Mouse (Mus musculus): ENCODE measurements around the gene Gm28729.
A peak's percentile ranks its signal among the peaks of the same experiment; 100 is the strongest.
"Not testable (repeated sequence)": the region's sequence is repeated elsewhere in the genome, so short reads cannot be mapped to it uniquely, and the experiment has no call there.

The Gm28729 gene

GRCm38 (mm10) chr9:96521574-96521973 lies 3.5 kb downstream of the Gm28729 start:
- DNase-seq (ENCODE audit: low spot score in 2 of 2): not testable (repeated sequence)

GRCm38 (mm10) chr9:96517429-96517828 lies 7.6 kb downstream of the Gm28729 start:
- DNase-seq (ENCODE audit: low spot score in 2 of 2): no peak

- DNase-seq (ENCODE audit: low spot score in 2 of 2): no peak
These were observed 8.3 kb downstream of the Gm28729 start for GRCm38 (mm10) chr9:96516806-96517205.

- DNase-seq (ENCODE audit: low spot score in 2 of 2): no peak
These were observed 9.3 kb downstream of the Gm28729 start for GRCm38 (mm10) chr9:96515737-96516136.

DNA sequence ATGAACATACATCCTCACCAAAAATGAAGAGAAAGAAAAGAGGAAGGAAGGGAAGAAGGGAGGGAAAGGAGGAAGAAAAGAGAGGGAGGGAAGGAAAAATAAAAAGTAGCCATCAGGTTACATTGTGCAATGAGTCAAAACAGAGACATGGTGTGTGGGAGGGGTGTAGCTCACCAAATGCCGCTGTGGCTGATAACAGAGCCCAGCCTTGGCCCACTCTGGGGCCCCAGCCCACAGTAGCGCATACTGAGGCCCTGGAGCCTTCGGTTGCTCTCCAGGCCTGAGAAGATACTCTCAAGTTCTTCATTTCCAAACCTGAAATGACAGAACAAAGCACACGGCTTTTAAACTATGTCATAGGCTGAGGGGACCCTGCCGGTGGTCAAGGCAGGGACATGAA lies 10.8 kb downstream of the Gm28729 start:
- DNase-seq (ENCODE audit: low spot score in 2 of 2): no peak

GRCm38 (mm10) chr9:96506011-96506498 lies 19.0 kb downstream of the Gm28729 start:
- no peak for DNase-seq (ENCODE audit: low spot score in 2 of 2)

GRCm38 (mm10) chr9:96505156-96505555 lies 19.9 kb downstream of the Gm28729 start:
- no peak for DNase-seq (ENCODE audit: low spot score in 2 of 2)

GRCm38 (mm10) chr9:96504116-96504895 lies 20.8 kb downstream of the Gm28729 start:
- no peak for DNase-seq (ENCODE audit: low spot score in 2 of 2)

- DNase-seq (ENCODE audit: low spot score in 2 of 2): no peak
These were observed 22.0 kb downstream of the Gm28729 start for GRCm38 (mm10) chr9:96502856-96503610.

DNA sequence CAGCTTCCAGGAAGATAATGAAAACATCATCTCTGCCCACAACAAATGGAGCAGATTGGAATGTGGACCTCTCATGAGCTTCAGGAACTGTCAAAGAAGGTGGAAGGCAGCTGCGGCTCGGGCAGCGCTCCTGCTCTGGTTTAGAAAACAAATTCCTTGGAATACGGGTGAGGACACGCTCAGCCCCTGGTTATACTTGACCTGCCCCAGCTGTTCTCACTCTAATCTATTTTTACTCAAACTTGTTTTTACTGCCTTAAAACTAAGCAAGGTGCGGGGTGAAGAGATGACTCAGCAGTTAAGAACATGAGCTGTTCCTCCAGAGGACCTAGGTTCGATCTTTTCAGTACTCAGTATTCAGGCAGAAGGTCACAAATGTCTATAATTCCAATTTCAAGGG lies 23.8 kb downstream of the Gm28729 start:
- DNase-seq (ENCODE audit: low spot score in 2 of 2): no peak

DNA sequence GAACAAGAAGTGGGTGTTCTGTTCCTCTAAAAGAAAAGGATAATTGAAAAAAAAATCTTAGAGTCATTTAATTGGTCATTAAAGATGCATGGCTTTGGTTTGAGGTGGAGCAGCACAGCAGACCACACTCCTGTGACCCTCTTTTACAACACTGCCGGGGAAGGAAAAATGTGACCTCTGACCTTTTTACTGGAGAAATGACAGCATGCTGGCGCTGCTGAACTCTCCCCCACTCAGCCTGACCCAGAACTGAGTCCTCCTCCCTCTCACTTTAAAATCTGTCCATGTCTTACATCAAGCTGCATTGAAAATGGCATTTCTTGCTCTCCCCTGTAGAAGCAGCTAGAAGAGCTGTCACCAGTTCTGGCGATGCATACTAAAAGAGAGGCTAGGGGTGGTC lies 31.9 kb downstream of the Gm28729 start:
- DNase-seq (ENCODE audit: low spot score in 2 of 2): no peak

- DNase-seq (ENCODE audit: low spot score in 2 of 2): no peak
These were observed 33.3 kb downstream of the Gm28729 start for GRCm38 (mm10) chr9:96491810-96492209.

DNA sequence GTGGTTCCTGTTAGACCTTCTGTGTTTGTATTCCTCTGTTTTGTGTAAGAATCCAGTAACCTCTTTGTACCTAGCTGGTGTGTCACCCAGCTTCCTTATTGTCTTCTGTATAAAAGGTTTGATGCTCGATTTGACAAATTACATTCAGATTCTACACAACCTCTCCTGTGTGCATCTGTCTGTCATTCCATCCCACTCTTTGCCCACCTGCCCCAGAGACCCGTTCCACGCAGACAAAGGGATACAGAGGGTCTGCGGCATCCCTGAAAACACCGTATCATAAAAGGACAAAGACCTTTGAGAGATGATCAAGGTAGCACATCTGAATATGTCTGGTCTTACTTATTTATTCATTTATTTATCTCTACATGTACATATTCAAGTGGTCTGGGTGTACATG lies 37.2 kb downstream of the Gm28729 start:
- DNase-seq (ENCODE audit: low spot score in 2 of 2): not testable (repeated sequence)

GRCm38 (mm10) chr9:96483648-96484047 lies 41.4 kb downstream of the Gm28729 start:
- DNase-seq (ENCODE audit: low spot score in 2 of 2): no peak

DNA sequence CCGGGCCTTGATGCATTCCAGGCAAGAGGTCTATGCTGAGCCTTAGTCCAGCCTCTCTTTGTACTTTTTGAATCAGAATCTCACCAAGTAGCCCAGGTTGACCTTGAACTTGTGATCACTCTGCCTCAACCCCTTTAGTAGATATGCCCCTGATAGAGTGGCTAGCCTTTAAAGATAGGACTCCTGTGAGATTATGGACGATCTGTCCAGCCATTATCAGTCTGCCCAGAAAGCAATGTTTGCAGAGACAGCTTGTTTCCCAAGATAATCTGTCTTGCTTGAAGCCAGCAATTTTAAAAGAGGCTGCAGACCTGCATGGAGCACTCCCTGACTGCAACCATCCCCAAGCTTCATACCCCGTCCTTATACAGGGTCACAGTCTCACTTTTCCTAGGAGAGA lies 42.0 kb downstream of the Gm28729 start:
- no peak for DNase-seq (ENCODE audit: low spot score in 2 of 2)

DNA sequence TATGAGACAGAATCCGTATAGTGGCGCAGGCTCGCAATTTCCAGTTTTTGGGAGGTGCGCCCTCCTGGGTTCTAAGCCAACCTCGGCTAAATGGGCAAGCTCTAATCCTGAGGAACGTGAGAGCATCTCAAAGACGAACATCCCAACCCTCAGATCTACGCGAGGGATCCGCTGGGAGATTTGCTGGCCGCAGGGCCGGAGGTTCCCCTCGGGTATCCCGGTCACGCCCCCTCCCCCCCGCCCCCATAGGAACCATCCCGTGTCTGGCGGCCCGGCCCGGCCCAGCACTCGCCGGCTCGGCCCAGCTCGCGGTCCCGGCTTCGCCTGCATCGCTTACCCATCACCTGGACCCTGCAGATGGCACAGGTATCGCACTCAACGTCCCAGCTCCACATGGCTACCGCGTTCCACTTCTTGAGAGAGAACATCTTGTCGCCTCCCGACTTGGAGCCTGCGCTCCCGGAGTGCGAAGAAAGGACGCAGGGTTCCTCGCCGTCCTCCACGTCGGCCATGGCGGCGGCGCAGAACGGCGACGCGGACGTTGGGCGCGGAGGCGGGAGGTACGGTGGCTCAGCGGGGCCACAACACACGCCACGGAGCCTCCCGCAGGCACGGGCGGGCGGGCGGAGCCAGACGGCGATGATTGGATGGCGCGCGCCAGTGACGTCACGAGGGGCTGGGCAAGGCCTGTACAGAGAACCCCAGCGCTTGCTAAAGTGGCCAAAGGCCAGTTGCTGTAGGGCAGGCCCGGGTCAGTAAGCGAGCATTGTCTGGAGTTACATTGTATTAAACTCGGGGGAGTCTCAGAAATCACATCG lies 46.8 kb downstream of the Gm28729 start, which contains the start of gene Rnf7:
Gene Rnf7, minus strand, starts transcription at position 605 of the 818 bp plus-strand sequence.
- peak; percentile 96 to 97 for DNase-seq (ENCODE audit: low spot score in 2 of 2)

GRCm38 (mm10) chr9:96472356-96472755 lies 52.7 kb downstream of the Gm28729 start:
- no peak for DNase-seq (ENCODE audit: low spot score in 2 of 2)

GRCm38 (mm10) chr9:96471681-96472080 lies 53.4 kb downstream of the Gm28729 start:
- not testable (repeated sequence) for DNase-seq (ENCODE audit: low spot score in 2 of 2)

DNA sequence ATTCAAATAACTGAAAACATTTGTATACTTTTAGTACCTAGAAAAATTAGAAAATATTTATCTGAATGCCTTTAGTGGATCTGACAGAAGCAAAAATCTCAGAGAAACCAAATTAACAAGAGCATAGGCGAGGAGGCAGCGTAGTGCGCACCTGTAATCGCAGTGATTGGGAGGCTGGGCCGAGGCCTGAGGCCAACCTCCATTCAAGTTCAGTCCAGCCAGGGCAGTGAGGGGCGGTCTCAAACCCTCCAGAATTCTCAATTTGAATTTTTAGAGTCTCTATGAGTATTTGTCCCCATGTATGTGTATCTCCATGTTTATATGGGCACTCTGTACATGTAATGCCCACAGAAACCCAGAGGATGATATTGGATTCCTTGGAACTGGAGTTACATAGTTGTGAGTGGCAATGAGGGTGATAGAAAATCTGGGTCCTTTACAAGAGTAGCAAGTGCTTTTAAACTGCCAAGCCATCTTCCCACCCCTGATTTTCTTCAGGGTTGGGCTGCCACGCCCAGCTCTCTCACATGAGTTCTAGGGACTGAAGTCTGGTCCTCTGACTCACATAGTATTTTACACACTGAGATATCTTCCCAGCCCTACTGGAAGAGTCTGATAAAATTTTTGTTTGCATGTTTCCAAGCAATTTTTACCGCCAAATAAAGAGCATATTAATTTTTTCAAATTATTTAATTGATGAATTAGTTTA lies 54.6 kb downstream of the Gm28729 start:
- no peak for DNase-seq (ENCODE audit: low spot score in 2 of 2)

DNA sequence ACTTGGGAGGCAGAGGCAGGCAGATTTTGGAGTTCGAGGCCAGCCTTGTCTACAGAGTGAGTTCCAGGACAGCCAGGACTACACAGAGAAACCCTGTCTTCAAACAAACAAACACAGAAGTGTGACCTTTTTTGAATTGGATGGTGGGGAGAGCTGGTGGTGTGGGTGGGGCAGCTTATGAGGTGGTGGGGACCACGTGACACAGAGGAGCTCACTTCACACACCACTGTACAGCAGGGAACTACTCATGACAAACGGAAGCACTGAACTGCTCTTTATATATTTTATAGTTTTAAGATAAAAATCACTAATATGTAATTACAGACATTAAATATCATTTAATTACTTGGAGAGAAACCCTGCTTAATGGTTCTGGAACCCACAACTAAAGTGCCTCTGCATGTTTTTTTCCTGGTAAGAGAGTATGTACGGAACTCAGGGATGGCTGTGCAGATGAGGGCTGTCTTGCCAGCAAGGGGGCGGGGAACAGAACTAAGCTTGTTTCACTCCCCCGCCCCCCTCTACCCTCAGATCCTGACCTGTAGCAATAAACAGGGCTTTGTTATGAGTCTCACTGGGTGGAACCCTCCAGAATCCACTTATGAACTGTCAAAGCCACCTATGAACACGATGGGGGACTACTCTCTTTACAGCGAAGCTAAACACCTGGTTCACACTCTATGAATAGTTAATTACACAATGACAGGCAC lies 55.4 kb downstream of the Gm28729 start:
- DNase-seq (ENCODE audit: low spot score in 2 of 2): no peak

- DNase-seq (ENCODE audit: low spot score in 2 of 2): no peak
These were observed 61.4 kb downstream of the Gm28729 start for GRCm38 (mm10) chr9:96463708-96464107.

Data from urinary bladder, adult 18-20 months (tissue).